Mouse (Mus musculus): ENCODE measurements at regions not wholly inside any gene's neighbourhood (a gene's known extent, or its start where the extent isn't known, plus 50 kb on each side); places are given as distances from the start of the nearest gene placed in this dataset.

DNA sequence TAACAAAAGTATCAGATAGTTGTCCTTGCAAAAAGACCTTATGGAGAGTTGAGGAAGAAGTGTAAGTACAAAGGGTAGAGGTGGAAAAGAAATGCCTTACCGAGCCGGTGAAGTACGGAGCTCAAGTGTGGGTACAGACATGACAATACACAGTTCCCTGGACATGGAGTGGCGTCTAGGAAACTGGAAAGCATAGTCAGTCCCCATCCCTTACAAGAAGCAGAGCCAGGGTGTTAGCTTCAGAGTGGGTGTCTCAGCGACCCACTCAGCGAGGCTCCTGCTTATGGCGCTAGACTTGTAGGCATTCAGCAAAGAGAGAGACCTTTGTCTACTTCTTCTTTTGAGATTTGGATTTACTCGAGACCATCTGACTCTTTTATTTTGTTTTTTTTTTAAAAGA lies 189.8 kb downstream of the Abcc12 start:
- no peak for TF ChIP-seq CTCF (IDR thresholded peaks at IDR 0.05; ENCODE audit: low read depth)
- no peak for TF ChIP-seq EP300 (IDR thresholded peaks at IDR 0.05; ENCODE audit: low read depth)
